Mouse (Mus musculus) adrenal gland, postnatal 10 days (tissue): ENCODE measurements around the gene Ift52. TPM values are rescaled to one million over a fixed set of nuclear protein-coding genes. Genes with fewer than 3 reads are reported as not detected.

Source experiments
- DNase-seq: peaks from one replicate; pipeline ENCODE4 v3.0.0; 2021; ENCODE audit warnings: mixed read lengths
- long read RNA-seq, 2 experiments: library from polyadenylated mRNA; stranded (forward); transcript quantifications; one replicate each; pipeline ENCODE4 v2.0.0; 2021
- total RNA-seq, 2 experiments: library from RNA; stranded (reverse); gene quantifications; 2 replicates each; pipeline ENCODE4 v1.2.3; 2021

The Ift52 gene
- 10 to 100 TPM; 35.6 to 38.1 TPM for total RNA-seq
- long read RNA-seq, experiment 1, transcript Ift52-201 (13 exons, 2,248 nt) = major isoform, 42 of 66 reads
- long read RNA-seq, experiment 1, partial matches to known transcripts = 11 of 66 reads
- long read RNA-seq, experiment 1, other reads (novel, unspliced or antisense) = 13 of 66 reads
- long read RNA-seq, experiment 2, transcript Ift52-201 (13 exons, 2,248 nt) = major isoform, 21 of 31 reads
- long read RNA-seq, experiment 2, partial matches to known transcripts = 3 of 31 reads
- long read RNA-seq, experiment 2, other reads (novel, unspliced or antisense) = 7 of 31 reads

DNA sequence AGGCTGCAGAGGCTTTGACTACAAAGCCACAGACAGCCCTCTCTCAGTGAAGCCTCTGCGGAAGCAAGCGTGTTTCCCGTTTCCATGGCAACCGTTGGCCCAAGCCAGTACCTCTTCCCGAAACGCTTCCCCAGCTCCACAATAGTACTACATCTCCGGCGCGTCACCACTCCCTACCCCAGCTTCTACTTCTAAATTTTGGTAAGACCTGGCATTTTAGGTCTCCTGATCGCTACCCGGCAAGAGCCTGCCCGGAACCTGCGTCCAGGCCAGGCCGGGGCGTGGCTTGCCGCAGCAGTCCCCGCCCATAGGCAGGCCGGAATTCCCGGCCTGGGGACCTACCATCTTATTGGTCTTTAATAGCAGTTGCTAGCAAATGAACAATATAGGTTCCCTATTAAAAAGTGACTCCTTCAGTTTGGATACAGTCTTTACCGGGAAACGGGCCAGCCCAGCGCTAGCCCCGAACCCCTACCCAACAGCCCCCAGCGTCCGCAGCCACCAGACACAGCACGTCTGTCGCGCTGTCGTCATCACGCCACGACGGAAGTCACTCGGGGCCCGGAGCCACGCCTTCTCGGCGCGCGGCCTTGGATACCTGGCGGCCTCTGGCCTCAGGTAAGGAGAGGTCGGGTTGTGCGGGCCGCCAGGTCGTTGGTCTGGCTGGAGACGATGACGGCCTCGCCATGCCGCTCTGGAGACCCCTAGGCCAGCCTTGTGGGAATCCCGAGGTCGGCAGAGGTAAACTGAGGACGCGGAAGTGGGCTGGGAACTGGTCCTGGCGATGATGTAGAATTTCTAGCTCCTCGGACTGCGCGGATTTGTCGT is at the start of gene Ift52:
Gene Ift52, plus strand, starts transcription at position 439 of the 828 bp plus-strand sequence.
- peak; percentile 96 for DNase-seq

DNA sequence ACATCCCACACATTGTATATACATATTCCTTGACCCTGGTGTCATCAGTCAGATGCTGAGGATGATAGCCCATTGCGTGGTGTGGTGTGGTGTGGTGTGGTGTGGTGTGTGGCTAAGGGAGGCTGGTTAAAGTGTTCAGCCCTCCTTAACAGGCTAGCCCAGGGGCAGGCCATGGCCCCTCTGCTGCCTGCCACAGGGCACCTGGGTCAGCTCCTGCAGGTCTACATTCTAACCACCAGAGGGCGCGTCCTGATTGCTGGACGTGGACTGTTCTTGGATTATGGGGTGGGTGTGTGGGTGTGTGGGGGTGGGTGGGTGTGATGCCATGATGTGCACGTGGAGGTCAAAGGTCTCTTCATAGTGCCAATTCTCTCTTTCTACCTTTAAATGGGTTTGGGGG is 48.8 kb upstream of the Ift52 start:
- DNase-seq = peak; percentile 63

DNA sequence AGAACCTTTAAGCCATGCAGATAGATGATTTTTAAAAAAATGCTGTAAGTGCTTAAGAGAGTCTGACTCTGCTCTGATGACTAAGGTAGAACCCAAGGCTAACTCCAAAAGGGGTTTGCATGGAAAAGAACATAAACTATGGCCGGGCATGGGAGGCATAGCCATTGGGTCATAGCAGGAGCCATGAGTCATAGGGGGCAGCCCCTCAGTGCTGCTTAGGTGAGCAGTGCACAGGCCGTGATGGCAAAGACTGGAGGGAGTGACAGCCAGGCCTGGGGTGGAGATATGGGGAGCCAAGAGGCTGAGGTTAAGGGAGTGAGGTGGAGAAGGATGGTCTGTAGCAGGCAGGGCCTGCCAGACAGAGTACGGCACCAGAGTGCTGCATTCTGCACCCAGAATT is 48.1 kb upstream of the Ift52 start:
- DNase-seq = no peak

DNA sequence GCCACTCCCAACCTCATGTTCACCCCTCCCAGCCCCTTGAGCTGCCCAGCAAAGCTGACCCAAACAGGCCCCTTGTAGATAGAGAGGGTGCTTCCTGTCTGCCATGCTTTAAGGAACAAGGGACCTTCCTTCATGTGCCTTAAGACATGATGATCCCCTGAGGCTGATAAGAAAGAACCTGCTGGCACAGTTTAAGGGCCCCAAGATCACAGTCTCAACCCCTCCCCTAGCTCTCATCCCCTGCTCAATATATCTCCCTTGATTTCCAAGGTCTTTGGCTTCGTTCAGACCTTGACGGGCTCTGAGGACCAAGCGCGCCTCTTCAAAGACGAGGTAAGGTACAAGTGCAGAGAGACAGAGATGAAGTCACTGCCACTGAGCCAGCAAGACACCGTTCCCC is 46.3 kb upstream of the Ift52 start:
- no peak for DNase-seq

DNA sequence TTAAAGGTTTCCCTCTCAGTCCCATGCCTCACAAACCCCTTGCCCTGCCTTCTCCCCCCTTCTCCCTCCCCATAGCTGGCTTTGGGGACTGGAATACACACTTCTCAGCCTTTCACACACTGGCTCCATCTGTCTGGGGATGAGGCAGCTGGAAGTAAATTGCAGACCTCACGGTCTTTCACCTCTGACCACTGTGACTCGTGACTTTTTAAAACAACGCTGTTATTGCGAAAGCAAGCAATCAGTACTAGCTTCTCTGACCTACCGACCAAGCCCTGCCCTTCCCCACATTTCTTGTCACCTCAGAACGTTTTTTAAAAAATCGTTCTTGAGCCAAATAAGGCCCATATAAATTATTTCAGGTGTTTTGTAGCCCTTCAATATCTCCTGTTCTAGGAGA is 44.4 kb upstream of the Ift52 start:
- no peak for DNase-seq

DNA sequence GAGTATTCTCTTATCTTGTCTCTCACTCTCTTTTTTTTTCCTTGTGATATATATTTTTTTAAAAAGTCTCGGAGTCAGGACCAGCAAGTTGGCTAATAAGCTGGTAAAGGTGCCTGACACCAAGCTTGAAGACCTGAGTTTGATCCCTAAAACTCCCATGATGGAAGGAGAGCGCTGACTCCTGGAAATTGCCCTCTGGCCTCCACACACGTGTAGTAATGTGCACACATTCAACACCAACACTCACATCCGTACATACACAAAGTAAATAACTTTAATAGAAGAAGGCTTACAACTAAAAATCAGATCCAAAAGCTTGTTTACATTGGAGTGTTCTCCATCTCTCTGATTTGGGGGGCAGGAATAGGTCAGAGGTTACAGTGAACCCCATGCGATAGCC is 43.9 kb upstream of the Ift52 start:
- DNase-seq = no peak

DNA sequence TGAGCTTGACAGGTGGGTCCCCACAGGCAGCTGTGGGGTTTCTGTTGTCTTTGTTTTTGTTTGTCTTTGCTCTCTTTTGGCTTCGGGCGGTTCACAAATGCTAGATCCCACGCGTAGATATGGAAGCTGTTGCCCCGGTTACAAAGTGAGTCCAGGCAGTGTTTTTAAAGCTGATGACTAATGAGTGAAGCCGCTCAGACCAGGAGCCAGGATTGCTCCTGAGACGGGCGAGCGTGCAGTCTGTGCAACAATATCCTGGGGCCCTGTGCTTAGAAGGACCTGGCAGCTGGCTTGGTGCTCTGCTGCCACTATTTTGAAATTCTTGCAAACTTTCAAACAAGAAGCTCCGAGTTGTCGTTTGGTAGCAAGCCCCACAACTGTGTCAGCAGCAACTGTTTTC is 43.5 kb upstream of the Ift52 start:
- DNase-seq = peak; percentile 58

DNA sequence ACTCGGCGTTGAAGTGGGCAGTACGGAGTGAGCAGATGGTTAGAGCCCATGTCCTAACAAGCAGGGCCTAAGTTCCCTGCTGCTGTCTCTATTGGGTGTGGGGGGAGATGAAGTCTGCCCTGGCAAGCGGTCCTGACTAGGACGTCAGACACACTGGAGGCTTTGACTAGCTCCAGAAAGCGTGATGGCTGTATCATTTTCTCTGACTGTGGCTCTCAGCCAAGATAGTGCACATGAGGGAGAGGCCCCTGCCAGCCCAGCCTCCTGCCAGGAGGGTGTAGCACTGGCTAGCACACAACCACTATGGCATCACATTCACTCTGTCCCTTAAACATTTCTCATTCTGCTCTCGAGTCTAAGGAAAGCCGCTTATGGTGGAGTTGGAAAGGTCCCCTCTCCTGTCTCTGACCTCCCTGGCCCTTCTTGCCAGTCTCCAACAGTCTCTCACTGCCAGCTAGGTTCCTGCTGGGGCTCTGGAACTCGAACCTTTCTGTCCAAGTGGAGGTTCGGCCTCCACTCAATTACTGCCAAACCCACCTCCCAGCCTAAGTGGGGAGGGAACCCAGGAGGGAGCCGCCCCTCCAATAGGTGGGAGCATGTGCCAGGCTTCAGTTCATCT is 41.9 kb upstream of the Ift52 start:
- peak; percentile 70 for DNase-seq

DNA sequence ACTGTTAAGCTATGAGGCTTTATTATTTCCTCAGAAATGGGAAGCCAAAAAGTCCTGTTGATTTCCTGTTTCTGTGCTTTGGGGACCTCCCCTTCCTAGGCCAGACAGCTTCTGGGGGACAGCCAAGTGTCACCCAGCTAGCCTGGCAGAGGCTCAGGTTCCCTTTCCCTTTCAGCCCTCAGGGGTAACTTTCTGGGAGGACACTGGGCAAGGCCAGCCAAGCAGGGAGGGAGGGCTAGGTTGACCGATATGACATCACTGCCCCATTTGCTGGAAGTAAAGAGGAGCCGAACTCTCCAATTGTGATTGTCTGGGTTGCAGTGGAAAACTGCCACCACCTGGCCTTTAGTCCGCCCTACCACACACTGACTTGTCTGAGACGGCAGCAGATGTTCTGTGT is 41.2 kb upstream of the Ift52 start:
- DNase-seq = peak; percentile 79

DNA sequence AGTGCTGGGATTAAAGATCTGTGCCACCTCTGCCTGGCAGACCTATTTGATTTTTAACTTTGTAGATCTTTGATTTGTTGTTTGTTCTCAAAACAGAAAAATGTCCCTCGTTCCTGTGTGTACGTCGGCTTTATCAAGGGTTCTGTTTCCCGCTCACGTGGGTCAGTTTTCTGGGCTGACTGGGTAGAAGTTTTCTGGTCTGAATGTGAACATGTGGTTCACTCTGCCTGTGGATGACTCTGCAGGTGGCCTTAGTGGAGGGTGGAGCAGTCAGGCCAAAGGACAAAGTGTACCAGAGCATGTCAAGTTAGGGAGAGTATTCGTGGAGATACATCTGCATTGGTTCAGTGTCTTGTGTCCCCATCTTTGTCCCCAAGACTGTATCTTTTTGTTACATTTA is 32.8 kb upstream of the Ift52 start:
- no peak for DNase-seq

DNA sequence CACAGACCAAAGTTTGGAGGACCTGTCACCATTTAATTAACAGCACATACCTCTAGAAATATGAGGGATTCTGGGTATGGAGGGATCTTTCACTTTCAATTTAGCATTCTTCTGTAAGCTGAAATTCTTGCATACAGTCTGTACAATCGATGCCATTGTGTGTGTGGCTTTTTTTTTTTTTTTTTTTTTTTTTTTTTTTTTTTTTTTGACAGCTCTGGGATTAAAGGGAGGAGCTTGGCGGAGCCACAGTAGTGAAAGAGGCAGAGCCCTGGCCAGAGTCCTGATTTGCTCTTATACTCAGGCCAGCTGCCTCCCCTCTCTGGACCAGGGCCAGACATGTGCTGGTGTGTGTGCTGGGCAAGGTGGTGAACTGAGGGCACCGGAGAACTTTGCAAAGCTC is 31.2 kb upstream of the Ift52 start:
- DNase-seq = peak; percentile 84

DNA sequence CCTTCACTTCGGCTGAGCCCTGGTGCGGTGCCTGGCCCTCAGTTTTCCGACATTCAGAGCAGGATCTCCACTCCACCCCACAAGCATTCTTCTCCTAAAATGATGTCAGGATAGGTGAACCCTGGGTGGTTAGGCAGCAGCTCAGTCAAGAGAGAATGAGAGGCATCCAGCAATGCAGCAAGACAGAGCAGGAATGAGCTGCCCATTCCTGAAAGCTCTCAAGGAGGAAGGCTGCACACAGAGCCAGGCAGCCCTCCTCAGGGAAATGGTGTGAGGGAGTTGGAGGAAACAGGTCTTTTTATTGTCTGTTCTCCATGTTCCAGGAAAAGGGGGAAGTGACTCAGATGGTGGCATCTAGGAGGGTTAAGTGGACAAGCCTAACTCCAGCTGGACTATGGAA is 30.4 kb upstream of the Ift52 start:
- no peak for DNase-seq

DNA sequence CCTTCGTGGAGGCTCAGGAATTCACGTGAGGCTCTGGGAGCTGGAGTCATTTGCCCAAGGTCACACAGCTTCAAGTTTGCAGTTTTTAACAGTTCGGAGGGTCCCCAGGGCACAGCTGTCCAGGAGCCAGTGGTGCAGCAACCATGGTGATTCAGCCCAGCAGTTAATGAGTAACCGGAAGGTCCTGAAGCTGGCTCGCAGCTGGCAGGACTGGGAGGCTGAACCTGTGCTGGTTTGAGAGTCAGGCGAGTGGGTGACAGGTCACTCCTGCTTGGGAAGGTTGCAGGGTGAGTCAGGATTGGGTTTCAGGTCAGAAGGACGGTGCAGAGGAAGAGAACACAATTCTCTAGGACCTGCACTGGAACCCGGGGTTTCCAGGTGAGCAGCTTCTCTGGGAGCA is 29.9 kb upstream of the Ift52 start, which contains the start of gene Sgk2:
Gene Sgk2, plus strand, starts transcription at position 113 of the 400 bp plus-strand sequence.
- peak; percentile 56 for DNase-seq

DNA sequence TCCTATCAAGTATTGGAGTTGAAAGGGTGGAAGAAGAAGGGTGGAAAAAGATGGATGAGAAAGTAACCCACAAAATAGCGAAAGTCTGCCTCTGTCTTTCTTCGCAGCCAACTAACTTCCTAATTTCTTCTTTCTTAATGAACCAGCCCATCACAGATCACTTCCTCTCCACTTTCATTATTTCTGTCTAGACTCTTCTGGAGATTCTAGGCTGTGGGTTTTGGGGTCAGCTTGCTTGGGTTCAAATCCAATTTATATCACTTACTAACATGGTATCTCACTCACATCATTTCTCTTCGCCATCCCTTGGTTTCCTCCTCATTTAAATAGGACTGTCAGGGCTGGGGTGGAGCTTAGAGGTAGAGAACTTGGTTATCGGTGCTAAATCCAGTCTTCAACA is 28.9 kb upstream of the Ift52 start:
- no peak for DNase-seq

DNA sequence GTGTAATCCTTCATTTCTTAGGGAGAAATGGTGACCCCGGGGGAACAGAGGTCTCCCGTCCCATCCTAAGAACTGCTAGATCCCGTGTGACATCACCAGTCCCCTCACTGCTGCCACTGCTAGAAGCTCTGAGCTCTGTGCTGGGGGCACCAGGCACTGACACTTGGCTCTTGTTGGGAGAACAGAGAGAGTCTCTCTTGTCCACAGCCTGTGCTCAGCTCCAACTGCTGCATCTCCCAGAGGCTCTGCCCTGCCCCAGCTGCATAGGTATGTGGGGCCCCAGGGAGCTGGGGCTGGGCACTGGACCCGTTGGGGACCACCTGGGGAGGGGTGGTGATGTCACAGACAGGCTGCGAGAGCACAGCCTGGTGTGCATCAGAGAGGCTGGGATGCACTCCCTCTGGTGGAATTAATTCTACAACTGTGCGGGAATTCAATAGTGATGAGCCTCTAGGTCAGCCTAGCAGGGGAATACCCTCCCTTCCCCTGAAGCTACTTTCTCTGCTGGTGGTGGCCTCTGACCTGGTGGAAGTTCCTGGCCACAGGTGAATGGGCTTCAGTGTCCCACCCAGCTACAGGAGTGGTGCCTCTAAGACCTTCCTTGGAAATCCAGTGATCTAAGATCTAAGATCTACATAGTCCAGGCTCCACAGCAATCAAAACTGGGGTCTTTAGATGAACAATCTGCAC is 25.6 kb upstream of the Ift52 start:
- no peak for DNase-seq

DNA sequence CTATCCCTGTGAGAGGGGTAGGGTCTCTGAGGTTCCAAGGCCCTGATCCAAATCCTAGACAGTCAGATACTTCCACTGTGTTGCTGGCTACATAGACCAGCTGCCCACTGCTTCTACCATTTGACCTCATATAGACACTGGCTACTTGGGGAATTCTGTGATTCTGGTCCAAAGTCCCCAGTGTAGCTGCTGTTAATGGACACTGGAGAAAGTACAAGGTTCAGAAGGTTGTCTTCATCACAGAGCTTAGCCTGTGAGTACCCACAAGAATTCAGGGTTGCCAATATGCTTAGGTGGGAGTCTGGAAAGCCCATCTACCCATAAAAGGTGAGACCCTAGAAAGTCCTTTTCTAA is 25.1 kb upstream of the Ift52 start:
- DNase-seq = no peak

DNA sequence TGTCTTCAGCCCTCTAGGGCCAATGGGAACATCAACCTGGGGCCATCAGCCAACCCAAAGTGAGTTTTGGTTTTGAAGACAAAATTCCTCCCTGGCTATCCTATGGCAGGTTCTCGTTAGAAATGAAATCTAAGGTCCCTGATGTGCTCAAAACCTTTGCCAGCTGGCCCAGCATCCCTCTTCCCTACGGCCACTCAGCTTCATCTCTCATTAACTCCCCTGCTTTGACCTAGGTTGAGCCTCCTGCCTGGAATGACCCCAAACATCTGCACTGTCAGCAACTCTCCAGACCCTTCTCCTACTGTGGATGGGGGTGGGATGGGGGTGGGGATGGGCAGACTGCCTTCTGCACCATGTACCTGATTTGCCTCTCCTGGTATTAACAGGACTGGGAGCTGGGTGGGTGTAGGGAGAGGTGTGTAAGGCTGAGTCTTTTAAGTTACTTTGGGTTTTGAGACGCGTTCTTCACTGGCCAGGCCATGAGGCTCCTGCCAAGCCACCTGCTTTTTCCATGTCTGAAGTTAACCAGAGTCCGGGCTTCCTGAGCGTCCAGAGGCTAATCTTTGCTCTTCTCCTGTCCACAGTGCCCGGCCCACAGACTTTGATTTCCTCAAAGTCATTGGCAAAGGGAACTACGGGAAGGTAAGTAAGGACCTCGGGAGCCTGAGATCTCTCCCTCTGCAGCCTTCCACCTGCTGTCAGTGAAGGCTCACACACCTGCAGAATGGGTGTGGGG is 23.1 kb upstream of the Ift52 start:
- DNase-seq = no peak

DNA sequence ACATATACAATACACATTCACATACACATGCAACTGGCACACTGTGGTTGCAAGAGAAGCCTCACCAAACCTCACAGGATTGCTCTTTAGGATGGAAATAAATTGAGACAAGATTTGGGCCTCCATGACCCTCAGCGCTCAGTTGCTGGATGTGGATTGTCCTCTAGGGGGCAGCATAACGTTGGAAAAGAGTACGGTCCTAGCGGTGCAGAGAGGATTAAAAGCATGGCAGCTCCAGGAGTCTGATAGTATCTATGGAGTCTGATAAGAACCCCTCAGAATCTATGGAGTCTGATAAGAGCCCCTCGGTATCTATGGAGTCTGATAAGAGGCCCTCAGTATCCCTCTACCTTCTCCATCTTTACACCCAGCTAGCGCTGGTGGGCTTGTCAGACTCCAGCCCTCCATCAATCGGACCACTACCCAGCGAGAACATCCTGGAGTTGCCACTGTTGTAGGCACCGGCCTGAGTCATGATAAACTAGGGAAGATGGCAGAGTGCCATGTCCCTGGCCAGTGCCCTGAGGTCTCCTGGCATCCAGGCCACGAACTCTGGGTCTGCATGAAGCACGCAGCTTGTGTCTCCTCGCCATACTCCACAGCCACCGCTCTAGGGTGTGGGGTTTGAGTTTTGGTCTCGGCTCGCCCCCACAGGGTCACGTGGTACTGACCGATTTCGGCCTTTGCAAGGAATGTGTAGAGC is 18.5 kb upstream of the Ift52 start:
- peak; percentile 86 for DNase-seq

DNA sequence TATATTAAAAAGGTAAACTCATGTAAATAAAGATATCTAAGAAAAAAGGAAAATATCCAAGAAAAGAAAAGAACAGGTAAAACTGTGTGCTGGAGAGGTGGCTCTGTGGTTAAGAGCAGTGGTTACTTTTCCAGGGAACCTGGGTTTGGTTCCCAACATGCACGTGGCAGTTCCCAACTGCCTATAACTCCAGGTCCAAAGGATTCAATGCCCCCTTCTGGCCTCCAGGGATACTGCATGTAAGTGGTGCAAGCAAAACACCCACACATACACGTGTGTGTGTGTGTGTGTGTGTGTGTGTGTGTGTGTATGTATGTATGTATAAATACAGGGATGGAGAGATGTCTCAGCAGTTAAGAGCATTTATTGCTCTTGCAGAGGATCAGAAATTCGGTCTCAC is 17.4 kb upstream of the Ift52 start:
- DNase-seq = peak; percentile 67

DNA sequence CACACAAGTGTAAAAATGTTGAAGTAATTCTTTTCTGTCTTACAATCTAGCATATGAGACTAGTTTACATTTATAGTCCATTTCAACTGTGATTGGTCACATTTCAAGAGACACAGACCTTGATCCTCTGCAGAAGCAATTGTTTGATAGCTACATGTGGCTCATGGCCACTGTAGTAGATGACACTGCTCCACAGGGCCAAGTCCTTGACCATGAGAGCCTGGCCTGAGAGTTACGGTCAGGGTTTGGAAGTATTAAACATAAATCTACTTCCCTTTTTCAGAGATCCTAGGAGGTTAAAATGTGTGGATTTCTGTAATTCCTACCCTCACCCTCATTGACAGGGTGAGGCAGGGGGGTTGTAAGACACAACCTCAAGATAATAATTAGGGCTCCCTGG is 16.1 kb upstream of the Ift52 start:
- peak; percentile 44 for DNase-seq

DNA sequence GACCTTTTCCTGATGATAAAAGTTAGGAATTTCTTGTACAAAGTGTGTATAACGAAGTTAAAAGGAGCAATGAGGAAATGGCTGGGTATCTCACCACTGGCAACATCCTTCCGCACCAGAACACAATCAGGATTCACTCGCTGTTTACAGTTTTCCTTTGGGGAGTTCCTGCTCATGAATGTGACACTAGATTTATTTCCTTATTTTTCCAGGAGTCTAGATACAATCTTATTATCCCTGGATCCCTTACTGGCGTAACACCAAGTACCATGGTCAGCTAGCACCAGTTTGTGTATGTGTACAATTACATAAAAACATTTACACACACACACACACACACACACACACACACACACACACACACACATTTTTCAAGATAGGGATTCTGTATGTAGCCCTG is 9.9 kb upstream of the Ift52 start:
- DNase-seq = no peak
